Mouse (Mus musculus) C2C12 (cell line): ENCODE measurements around the gene Hspa1a. TPM values are rescaled to one million over a fixed set of nuclear protein-coding genes. Genes with fewer than 3 reads are reported as not detected.
"Not testable (repeated sequence)": the region's sequence is repeated elsewhere in the genome, so short reads cannot be mapped to it uniquely, and the experiment has no call there.

Experiments used
- H3K27me3 ChIP-seq: one replicate; pipeline ENCODE4 v1.6.1; 2011; ENCODE audit not compliant: control insufficient read depth, insufficient read depth, insufficient read length
- H3K36me3 ChIP-seq: one replicate; pipeline ENCODE4 v1.6.1; 2011; ENCODE audit not compliant: control insufficient read depth, insufficient read depth
- H3K4me3 ChIP-seq: one replicate; pipeline ENCODE4 v1.5.1; 2011; ENCODE audit warnings: mild to moderate bottlenecking, control low read depth; ENCODE audit not compliant: poor library complexity, insufficient read depth, severe bottlenecking
- H3K79me2 ChIP-seq: one replicate; pipeline ENCODE4 v1.6.1; 2011; ENCODE audit not compliant: control insufficient read depth, insufficient read depth
- H3K79me3 ChIP-seq: one replicate; pipeline ENCODE4 v1.6.1; 2011; ENCODE audit warnings: low read depth, control low read depth
- H3ac ChIP-seq: one replicate; pipeline ENCODE3; 2011; ENCODE audit warnings: low read depth; ENCODE audit not compliant: control insufficient read depth, insufficient read length
- CTCF ChIP-seq: IDR thresholded peaks from one replicate; pipeline ENCODE4 v1.5.1; 2011; ENCODE audit not compliant: control insufficient read depth, insufficient read depth, insufficient read length
- FOSL1 ChIP-seq: IDR thresholded peaks from one replicate; pipeline ENCODE4 v1.8.0; 2011; ENCODE audit warnings: mild to moderate bottlenecking, low read length; ENCODE audit not compliant: poor library complexity, insufficient read depth, severe bottlenecking
- MAX ChIP-seq: IDR thresholded peaks from one replicate; pipeline ENCODE4 v1.6.1; 2011; ENCODE audit warnings: mild to moderate bottlenecking, control low read depth
- MYOD1 ChIP-seq: IDR thresholded peaks from one replicate; pipeline ENCODE4 v1.6.1; 2011; ENCODE audit warnings: low read depth; ENCODE audit not compliant: control insufficient read depth, insufficient read length
- MYOG ChIP-seq: IDR thresholded peaks from one replicate; pipeline ENCODE4 v1.6.1; 2011; ENCODE audit not compliant: control insufficient read depth, insufficient read length; ENCODE audit errors: extremely low read depth
- USF1 ChIP-seq: IDR thresholded peaks from one replicate; pipeline ENCODE4 v1.6.1; 2011; ENCODE audit warnings: low read depth, mild to moderate bottlenecking, control low read depth, moderate library complexity
- polyA plus RNA-seq: library from polyadenylated mRNA; unstranded; fragments of >200 nt; fragmentation: generic; extraction: Trizol; gene quantifications from one replicate; pipeline ENCODE4 v1.2.1, GENCODE M21; 2012; ENCODE audit warnings: missing spikeins

Hspa1a gene
- polyA plus RNA-seq, 1 experiment: 1.8 TPM

DNA sequence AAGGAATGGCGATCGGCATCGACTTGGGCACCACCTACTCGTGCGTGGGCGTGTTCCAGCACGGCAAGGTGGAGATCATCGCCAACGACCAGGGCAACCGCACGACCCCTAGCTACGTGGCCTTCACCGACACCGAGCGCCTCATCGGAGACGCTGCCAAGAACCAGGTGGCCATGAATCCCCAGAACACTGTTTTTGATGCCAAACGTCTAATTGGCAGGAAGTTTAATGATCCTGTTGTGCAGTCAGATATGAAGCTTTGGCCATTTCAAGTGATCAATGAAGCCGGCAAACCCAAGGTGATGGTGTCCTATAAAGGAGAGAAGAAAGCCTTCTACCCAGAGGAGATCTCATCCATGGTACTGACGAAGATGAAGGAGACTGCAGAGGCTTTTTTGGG, 5.0 kb upstream of the Hspa1a start:
- H3K36me3 ChIP-seq: no peaks in the 10 kb centered on the region
- H3K79me3 ChIP-seq: peaks cover 13% of the 10 kb centered on the region
- no peak overlapping the region for H3K4me3 ChIP-seq
- no peaks in the 10 kb centered on the region for H3K27me3 ChIP-seq
- no peak overlapping the region for H3ac ChIP-seq
- no peak for TF ChIP-seq CTCF
- TF ChIP-seq MAX: no peak
- no peak for TF ChIP-seq MYOG
- no peak for TF ChIP-seq FOSL1
- TF ChIP-seq USF1: no peak
- H3K79me2 ChIP-seq: peaks cover 23% of the 10 kb centered on the region

DNA sequence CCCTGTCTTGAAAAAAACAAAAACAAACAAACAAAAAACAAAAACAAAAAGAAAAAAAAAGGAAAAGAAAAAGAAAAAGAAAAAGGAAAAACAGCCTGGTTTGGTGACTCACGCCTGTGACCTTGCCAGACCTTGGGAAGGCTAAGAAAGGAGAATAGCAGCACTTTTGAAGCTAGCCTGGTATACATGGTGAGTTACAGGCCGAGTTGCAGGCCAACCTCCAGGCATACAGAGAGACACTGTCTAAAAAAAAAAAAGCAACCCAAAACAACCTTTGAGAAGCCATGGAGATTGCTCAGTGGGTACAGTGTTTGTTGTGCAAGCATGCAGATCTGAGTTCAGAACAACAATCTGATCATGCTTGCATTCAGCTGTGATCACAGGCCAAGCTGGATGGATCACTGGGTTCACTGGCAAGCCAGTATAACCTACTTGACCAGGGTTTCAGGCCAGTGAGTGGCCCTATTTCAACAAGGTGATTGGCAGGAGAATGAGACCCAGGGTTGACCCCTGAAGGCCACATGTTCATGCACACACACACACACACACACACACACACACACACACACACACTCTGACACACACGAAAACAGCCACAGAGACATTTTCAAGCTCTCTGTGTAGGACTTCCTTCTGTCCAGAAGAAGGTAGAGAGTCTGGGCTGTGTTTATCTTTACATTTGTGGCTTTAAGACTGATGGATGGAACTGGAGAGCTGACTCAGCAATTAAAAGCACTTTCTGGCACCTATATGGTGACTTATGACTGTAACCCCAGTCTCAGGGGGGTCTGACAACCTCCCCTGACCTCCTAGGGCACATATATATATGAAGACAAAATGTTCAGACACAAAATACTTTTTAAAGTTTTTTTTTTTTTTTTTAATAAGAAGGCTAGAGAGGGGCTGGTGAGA, 3.9 kb upstream of the Hspa1a start:
- peaks cover 12% of the 10 kb centered on the region for H3K79me2 ChIP-seq
- no peak overlapping the region for H3K4me3 ChIP-seq
- TF ChIP-seq CTCF (no peak), MYOD1 (no peak), MYOG (no peak), MAX (no peak), FOSL1 (no peak)

DNA sequence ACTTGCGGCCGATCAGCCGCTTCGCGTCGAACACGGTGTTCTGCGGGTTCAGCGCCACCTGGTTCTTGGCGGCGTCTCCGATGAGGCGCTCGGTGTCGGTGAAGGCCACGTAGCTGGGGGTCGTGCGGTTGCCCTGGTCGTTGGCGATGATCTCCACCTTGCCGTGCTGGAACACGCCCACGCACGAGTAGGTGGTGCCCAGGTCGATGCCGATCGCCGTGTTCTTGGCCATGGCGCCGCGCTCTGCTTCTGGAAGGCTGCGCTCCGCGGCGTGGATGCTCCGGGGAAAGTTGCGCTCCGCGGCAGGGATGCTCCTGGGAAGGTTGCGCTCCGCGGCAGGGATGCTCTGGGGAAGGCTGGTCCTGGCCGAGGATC, 275 bp downstream of the Hspa1a start:
- H3K4me3 ChIP-seq, H3K27me3 ChIP-seq, H3K79me2 ChIP-seq, H3K36me3 ChIP-seq, H3K79me3 ChIP-seq, H3ac ChIP-seq: not testable (repeated sequence)

More for the DNA sequence above, 3.9 kb upstream of the Hspa1a start:
- Histone ChIP-seq H3K27me3 (no peaks in the 10 kb centered on the region), H3K36me3 (no peaks in the 10 kb centered on the region), H3ac (no peak overlapping the region), H3K79me3 (peaks cover 7% of the 10 kb centered on the region)

DNA sequence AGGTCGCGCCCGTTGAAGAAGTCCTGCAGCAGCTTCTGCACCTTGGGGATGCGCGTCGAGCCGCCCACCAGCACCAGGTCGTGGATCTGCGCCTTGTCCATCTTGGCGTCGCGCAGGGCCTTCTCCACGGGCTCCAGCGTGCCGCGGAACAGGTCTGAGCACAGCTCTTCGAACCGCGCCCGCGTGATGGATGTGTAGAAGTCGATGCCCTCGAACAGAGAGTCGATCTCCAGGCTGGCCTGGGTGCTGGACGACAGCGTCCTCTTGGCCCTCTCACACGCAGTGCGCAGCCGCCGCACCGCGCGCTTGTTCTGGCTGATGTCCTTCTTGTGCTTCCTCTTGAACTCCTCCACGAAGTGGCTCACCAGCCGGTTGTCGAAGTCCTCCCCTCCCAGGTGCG, 1.1 kb downstream of the Hspa1a start:
- H3ac ChIP-seq, H3K36me3 ChIP-seq, H3K79me2 ChIP-seq, H3K79me3 ChIP-seq, H3K4me3 ChIP-seq, H3K27me3 ChIP-seq: not testable (repeated sequence)

DNA sequence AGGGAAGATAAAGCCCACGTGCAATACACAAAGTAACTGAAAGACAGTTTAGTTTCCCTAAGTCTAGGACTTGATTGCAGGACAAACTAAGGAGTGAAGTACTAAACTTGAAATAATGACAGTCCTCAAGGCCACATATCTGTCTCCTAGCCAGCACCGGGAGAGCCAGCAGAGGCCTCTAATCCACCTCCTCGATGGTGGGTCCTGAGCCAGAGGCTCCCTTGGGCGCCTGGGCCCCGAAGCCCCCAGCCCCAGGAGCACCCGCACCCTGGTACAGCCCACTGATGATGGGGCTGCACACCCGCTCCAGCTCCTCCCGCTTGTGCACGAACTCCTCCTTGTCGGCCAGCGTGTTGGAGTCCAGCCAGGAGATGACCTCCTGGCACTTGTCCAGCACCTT, 2.1 kb downstream of the Hspa1a start, which contains the start of gene Gm20481:
Gene Gm20481 (plus strand): TSS at position 91 of the 400 bp plus-strand sequence.
- not testable (repeated sequence) for H3K4me3 ChIP-seq, H3K79me2 ChIP-seq, H3K27me3 ChIP-seq, H3K36me3 ChIP-seq, H3K79me3 ChIP-seq, H3ac ChIP-seq

DNA sequence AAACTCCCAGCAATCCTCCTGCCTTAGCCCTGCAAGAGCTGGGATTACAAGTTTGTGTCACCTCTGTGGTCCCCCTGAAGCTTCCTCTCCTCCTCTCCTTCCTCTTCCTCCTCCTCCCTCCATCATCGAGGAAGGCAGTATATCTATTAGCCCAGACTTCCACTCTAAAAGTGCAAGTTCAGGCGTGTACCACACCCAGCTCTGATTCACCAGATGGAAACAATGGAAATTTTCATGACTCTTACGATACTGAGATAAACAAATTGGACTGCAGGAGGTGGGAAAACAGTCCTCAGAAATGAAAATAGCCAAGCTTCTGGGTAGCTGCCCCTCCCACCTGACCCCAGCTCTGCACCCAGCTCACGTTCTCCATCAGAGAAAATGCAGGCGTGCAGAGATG, 6.3 kb downstream of the Hspa1a start:
- H3K79me2 ChIP-seq: no peaks in the 10 kb centered on the region
- H3K27me3 ChIP-seq: no peaks in the 10 kb centered on the region
- H3K36me3 ChIP-seq: no peaks in the 10 kb centered on the region
- peak overlapping the region; percentile 60 for H3ac ChIP-seq
- no peak overlapping the region for H3K4me3 ChIP-seq
- no peak for TF ChIP-seq MYOG
- TF ChIP-seq USF1: no peak
- H3K79me3 ChIP-seq: no peaks in the 10 kb centered on the region

DNA sequence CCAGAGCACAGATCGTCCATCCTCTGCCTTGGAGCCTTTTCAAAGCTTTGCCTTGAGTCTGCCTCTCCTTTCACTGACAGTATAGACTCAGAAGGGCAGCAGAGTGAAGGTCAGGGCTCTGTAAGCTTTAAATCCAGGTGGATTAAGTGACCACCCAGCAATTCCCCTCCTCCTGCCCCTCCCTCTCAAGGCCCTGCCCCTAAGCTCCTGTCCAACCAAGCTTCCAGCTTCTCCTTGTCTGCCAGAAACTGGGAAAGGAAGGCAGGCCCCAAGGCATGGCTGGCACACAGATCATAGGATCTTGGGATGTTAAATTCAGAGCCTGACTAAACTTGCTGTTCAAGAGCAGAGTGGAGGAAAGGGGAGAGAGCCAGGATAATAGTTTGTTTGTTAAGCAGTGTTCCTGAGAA, 7.3 kb downstream of the Hspa1a start:
- no peaks in the 10 kb centered on the region for H3K27me3 ChIP-seq
- H3K36me3 ChIP-seq: no peaks in the 10 kb centered on the region
- no peak overlapping the region for H3K4me3 ChIP-seq
- H3ac ChIP-seq: no peak overlapping the region
- no peaks in the 10 kb centered on the region for H3K79me2 ChIP-seq
- H3K79me3 ChIP-seq: no peaks in the 10 kb centered on the region
- TF ChIP-seq FOSL1 (no peak), USF1 (no peak), CTCF (no peak)
